Mouse (Mus musculus) c-Kit-positive CD71-negative TER-119-negative erythroid progenitor cells, embryonic 14.5 days (primary cell): ENCODE measurements around the gene Adh6a.
"Not testable (repeated sequence)": the region's sequence is repeated elsewhere in the genome, so short reads cannot be mapped to it uniquely, and the experiment has no call there.

Source experiments
- DNase-seq: peaks from one replicate; pipeline ENCODE4 v3.0.0-alpha.2; 2013; ENCODE audit warnings: low read depth

Adh6a gene

GRCm38 (mm10) chr3:138325001-138325400 is 11.9 kb downstream of the Adh6a start:
- no peak for DNase-seq

DNA sequence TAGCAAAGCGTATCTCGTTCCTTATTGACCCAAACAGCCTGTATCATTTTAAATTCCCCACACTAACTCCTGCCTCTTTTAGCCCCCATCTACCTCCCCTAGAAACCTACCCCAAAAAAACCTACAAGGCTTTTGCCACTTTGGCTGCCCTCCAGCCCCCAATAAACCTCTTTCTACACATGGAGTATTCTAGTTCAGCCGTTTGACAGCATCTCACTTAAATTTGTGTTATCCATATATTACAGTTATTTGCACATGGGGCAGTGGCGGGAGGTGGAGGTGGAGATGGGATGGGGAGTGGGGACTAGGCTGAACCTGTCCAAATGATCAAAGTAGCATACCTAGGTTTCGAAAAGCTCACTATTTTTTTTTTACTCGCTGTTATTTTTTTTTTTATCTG is 12.4 kb downstream of the Adh6a start:
- no peak for DNase-seq

- DNase-seq, result peak; percentile 4
Observed at GRCm38 (mm10) chr3:138333910-138334309, 20.8 kb downstream of the Adh6a start.

GRCm38 (mm10) chr3:138334320-138334719 is 21.2 kb downstream of the Adh6a start:
- no peak for DNase-seq

DNA sequence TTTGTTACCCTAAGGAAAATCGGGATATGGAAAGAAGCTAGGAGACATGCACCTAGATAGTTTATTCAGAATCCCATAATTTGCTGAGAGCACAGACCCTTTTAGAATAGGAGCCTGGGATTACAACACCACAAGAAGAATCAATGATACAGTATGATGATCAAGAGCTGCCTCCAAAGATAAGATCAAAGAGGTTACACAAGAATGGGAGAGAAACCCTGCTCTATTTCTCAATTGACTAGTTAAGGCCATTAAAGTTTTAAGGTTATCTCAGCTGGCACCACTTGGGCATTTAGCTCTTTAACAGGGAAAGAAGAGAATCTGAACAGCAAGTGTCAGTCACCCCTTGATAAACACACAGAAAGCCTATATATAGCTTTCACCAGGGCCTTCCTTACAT is 22.5 kb downstream of the Adh6a start:
- no peak for DNase-seq

DNA sequence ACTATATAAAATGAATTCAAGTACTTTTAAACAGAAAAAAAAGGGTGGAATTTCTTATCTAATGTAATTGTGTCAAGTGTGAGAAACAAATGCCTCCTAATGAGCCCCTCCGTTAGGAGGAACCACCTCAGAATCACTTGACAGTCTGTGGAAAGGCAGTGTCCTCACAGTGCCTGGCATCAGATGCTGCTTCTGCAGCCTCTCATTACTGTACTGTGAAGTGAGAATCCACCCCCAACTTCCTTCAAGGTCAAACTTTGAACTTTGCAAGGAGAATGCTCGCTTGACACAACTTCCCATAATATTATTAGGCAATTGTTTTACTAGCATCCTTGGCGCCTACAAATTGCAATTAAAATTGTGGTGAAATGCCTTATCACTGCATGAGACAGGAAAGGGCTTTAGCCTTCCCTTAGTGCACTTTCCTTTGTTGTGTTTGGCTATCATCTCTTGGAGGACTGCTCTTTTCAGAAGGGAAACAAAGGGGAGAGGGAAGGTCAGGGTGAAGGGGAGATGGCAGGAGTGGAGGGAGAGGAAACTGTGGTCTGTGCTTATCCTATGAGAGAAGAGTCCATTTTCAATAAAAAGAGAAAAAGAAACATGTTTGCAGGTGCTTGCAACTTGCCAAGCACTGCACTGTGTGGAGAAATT is 23.1 kb downstream of the Adh6a start:
- no peak for DNase-seq

- DNase-seq, result no peak
Observed at GRCm38 (mm10) chr3:138341471-138341870, 28.4 kb downstream of the Adh6a start, which contains the start of gene Adh6b. Gene Adh6b, plus strand, starts transcription at chr3:138341775.

GRCm38 (mm10) chr3:138347041-138347440 is 34.0 kb downstream of the Adh6a start:
- no peak for DNase-seq

DNA sequence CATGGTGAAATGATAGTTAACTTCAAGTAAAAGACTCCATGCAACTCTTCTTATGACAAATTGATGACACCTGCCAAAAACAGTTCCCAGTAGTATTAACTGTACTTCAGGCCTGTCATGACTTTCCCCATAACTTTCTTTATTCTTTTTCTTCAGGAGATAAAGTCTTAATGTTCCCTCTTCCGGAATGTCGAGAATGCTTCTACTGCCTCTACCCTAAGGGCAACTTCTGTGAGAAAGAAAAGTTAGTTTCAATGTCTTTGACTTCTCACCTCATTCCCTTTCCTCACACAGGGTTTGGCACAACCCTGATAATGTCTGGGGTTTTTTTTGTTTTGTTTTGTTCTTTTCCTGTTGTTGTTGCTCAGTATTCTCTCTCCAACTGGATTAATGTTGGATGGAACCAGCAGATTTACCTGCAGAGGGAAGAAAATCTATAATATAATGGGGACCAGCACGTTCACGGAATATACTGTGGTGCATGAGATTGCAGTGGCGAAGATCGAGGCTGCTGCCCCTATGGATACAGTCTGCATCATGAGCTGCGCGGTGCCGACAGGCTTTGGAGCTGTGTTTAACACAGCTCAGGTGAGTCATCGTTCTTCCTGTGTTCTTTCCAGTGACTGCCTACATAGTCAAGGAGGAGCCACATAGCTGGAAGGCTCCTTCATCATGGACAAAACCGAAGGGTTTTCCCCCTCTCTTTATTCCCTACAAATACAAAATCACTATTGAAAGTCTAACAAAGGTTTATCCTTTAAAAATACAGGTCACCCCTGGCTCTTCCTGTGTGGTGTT is 39.1 kb downstream of the Adh6a start:
- DNase-seq, result no peak

GRCm38 (mm10) chr3:138358856-138359255 is 45.8 kb downstream of the Adh6a start:
- DNase-seq, result no peak

GRCm38 (mm10) chr3:138360721-138361120 is 47.6 kb downstream of the Adh6a start:
- DNase-seq, result no peak

- DNase-seq, result no peak
Observed at GRCm38 (mm10) chr3:138362920-138363319, 49.8 kb downstream of the Adh6a start.

- no peak for DNase-seq
Observed at GRCm38 (mm10) chr3:138366181-138366580, 53.1 kb downstream of the Adh6a start.

GRCm38 (mm10) chr3:138369546-138369945 is 56.5 kb downstream of the Adh6a start:
- DNase-seq, result no peak

DNA sequence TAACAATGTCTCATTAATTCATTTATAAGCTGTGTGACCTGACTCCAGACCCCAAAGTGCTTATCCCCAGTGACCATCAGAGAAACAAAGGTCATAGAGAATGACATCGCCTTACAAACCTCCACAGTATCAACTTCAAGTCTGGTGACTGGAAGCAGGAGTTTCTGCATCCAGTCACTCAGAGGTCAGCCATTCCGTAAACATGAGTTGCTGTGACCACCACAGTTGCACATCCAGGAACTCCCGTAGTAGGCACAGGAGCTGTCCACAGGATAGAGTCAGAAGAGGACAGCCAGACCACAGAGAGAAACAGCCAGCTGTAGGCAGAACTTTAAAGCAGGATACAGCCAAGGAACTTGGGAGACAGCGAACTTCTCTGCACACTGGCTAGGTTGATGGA is 57.2 kb downstream of the Adh6a start:
- not testable (repeated sequence) for DNase-seq

GRCm38 (mm10) chr3:138373920-138374319 is 60.8 kb downstream of the Adh6a start:
- no peak for DNase-seq

DNA sequence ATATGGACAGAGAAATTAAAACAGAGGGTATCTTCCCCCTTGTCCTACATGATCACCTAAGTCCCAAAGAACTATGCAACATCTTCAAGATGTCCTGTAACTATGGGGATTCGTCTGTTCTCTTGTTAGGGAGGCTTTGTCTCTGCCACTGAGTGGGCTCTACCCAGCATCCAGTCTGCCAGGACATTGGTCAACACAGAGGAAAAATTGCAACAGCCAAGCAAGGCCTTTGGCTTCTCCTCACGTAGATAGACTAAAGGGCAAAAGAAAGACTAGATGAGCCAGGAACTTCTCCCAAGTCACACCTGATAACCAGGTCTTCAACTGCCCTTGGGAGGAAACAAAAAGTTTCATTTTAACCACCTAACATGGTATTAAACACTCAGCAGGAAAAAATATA is 62.1 kb downstream of the Adh6a start:
- no peak for DNase-seq
